Mouse (Mus musculus): ENCODE data around the gene Akap8. TPM values are rescaled to one million over a fixed set of nuclear protein-coding genes. Genes with fewer than 3 reads are reported as not detected.

The Akap8 gene
- polyA plus RNA-seq, 1 experiment from 2014 or later = 55.8 TPM

GRCm38 (mm10) chr17:32283771-32284221, 37.2 kb downstream of the Akap8 start:
- WGBS (ENCODE audit: missing documents) = 0% methylated on average over 19 of the region's 41 CpGs
- peak overlapping the region; percentile 94 for H3K4me3 ChIP-seq (ENCODE audit: inconsistent target)
- H3K27ac ChIP-seq = peak overlapping the region; percentile 75
- peaks cover 59% of the 10 kb centered on the region for H3K79me2 ChIP-seq (ENCODE audit: inconsistent target)
- H3K36me3 ChIP-seq (ENCODE audit: inconsistent target) = no peaks in the 10 kb centered on the region

- Histone ChIP-seq H3K4me3 (ENCODE audit: inconsistent target) (peak overlapping the region; percentile 94), H3K27ac (peak overlapping the region; percentile 75), H3K36me3 (ENCODE audit: inconsistent target) (no peaks in the 10 kb centered on the region), H3K79me2 (ENCODE audit: inconsistent target) (peaks cover 64% of the 10 kb centered on the region)
- WGBS (ENCODE audit: missing documents) = 13% methylated on average over 6 of the region's 7 CpGs
Measured at GRCm38 (mm10) chr17:32283341-32283740, 37.7 kb downstream of the Akap8 start.

GRCm38 (mm10) chr17:32281611-32282310, 39.3 kb downstream of the Akap8 start:
- Histone ChIP-seq H3K4me3 (ENCODE audit: inconsistent target) (no peak overlapping the region), H3K36me3 (ENCODE audit: inconsistent target) (no peaks in the 10 kb centered on the region), H3K27ac (0 out of 2 replicates have a peak overlapping the region, but pooled peaks have one; percentile 0), H3K79me2 (ENCODE audit: inconsistent target) (peaks cover 80% of the 10 kb centered on the region)
- WGBS (ENCODE audit: missing documents) = 40% methylated on average over 4 of the region's 4 CpGs

DNA sequence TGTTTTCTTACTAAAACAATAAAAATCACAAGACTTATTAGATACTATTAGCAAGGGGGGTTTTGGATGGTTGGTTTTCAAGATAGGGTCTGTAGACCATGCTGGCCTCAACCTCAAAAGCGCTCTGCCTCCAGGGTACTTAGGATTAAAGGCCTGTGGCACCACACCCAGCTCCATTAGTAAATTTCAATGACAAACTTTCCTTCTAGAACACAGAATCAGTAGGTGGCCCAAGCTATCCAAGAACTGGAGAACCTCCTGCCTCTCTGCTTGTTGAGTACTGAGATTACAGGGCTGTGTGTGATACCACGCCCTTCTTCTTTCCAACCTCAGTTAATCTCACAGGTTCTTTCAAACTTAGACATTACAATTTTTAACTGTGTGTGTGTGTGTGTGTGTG, 39.9 kb downstream of the Akap8 start:
- no peaks in the 10 kb centered on the region for H3K36me3 ChIP-seq (ENCODE audit: inconsistent target)
- H3K27ac ChIP-seq = no peak overlapping the region
- WGBS (ENCODE audit: missing documents) = 91% methylated on average over 1 of the region's 2 CpGs
- H3K79me2 ChIP-seq (ENCODE audit: inconsistent target) = peaks cover 86% of the 10 kb centered on the region
- H3K4me3 ChIP-seq (ENCODE audit: inconsistent target) = no peak overlapping the region

DNA sequence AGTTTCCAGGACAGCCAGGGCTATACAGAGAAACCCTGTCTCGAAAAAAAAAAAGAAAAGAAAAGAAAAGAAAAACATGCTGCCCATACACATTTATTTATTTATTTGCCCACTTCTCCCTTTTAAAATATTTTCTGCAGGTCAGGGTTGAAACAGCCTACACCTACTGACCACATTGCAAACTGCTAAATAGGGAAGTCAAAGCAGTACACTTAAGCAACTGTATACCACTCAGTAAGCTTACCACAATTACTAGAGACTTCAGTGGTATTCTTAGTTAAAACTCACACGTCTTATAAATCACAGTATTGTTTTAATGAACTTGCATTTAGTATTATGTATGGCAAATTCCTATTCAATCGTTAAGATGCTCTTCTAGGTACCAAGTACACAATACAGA, 40.5 kb downstream of the Akap8 start:
- Histone ChIP-seq H3K4me3 (ENCODE audit: inconsistent target) (no peak overlapping the region), H3K36me3 (ENCODE audit: inconsistent target) (no peaks in the 10 kb centered on the region), H3K27ac (no peak overlapping the region), H3K79me2 (ENCODE audit: inconsistent target) (peaks cover 91% of the 10 kb centered on the region)
- WGBS (ENCODE audit: missing documents) = 17% methylated on average over 2 of the region's 3 CpGs

DNA sequence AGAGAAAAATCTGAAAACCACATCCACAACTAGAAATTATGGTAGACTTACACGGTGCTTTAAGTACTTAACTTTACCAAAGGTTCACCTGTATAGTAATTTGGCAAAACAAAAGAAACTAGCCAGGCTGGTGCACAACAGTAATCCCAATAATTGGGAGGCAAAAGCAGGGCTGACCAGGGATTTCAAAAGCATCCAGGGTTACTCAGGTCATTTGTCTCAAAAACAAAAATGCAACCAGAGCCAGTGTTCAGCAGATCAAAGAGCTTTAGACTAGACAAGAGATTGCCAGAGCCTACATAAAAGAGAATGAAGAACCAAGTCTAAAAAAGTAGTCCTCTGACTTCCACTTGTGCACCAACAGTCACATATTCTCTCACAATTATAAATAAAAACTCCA, 43.8 kb downstream of the Akap8 start:
- 93% methylated on average over 1 of the region's 1 CpGs for WGBS (ENCODE audit: missing documents)
- Histone ChIP-seq H3K36me3 (ENCODE audit: inconsistent target) (no peaks in the 10 kb centered on the region), H3K27ac (no peak overlapping the region), H3K4me3 (ENCODE audit: inconsistent target) (no peak overlapping the region), H3K79me2 (ENCODE audit: inconsistent target) (peaks cover 100% of the 10 kb centered on the region)

- no peak overlapping the region for H3K4me3 ChIP-seq (ENCODE audit: inconsistent target)
- 81% methylated on average over 3 of the region's 3 CpGs for WGBS (ENCODE audit: missing documents)
- peaks cover 100% of the 10 kb centered on the region for H3K79me2 ChIP-seq (ENCODE audit: inconsistent target)
- H3K36me3 ChIP-seq (ENCODE audit: inconsistent target) = no peaks in the 10 kb centered on the region
- no peak overlapping the region for H3K27ac ChIP-seq
Measured at GRCm38 (mm10) chr17:32275568-32275967, 45.5 kb downstream of the Akap8 start.

- Histone ChIP-seq H3K27ac (peak overlapping the region; percentile 44), H3K79me2 (ENCODE audit: inconsistent target) (peaks cover 100% of the 10 kb centered on the region), H3K4me3 (ENCODE audit: inconsistent target) (no peak overlapping the region), H3K36me3 (ENCODE audit: inconsistent target) (no peaks in the 10 kb centered on the region)
- WGBS (ENCODE audit: missing documents) = 40% methylated on average over 7 of the region's 7 CpGs
Measured at GRCm38 (mm10) chr17:32269151-32269550, 51.9 kb downstream of the Akap8 start.

GRCm38 (mm10) chr17:32268540-32268960, 52.5 kb downstream of the Akap8 start:
- Histone ChIP-seq H3K36me3 (ENCODE audit: inconsistent target) (no peaks in the 10 kb centered on the region), H3K79me2 (ENCODE audit: inconsistent target) (peaks cover 100% of the 10 kb centered on the region), H3K27ac (peak overlapping the region; percentile 44), H3K4me3 (ENCODE audit: inconsistent target) (no peak overlapping the region)
- 75% methylated on average over 3 of the region's 3 CpGs for WGBS (ENCODE audit: missing documents)

GRCm38 (mm10) chr17:32268096-32268495, 52.9 kb downstream of the Akap8 start:
- 72% methylated on average over 2 of the region's 2 CpGs for WGBS (ENCODE audit: missing documents)
- peaks cover 100% of the 10 kb centered on the region for H3K79me2 ChIP-seq (ENCODE audit: inconsistent target)
- H3K36me3 ChIP-seq (ENCODE audit: inconsistent target) = no peaks in the 10 kb centered on the region
- H3K4me3 ChIP-seq (ENCODE audit: inconsistent target) = no peak overlapping the region
- peak overlapping the region; percentile 25 for H3K27ac ChIP-seq

DNA sequence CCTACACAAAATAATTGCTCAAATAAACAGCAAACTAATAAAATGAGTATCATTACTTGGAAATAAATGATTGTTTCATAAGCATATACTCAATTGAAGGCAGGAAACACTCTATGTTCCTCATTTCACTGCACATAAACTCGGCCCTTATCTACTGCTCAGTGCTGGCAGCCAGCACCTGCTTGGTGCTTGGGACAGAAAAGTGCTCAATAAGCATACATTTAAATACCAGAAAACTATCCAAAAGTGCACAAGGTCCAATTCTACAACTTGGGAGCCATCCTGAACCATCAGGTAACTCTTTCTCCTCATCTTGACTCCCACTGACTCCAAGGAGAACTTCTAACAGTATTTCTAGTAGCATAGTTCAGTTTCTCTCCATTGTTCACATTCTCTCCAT, 53.4 kb downstream of the Akap8 start:
- Histone ChIP-seq H3K4me3 (ENCODE audit: inconsistent target) (no peak overlapping the region), H3K36me3 (ENCODE audit: inconsistent target) (no peaks in the 10 kb centered on the region), H3K79me2 (ENCODE audit: inconsistent target) (peaks cover 100% of the 10 kb centered on the region), H3K27ac (peak overlapping the region; percentile 25; the same call in 1 of the 2 replicates)
- WGBS (ENCODE audit: missing documents) = 17% methylated on average over 1 of the region's 1 CpGs

- H3K27ac ChIP-seq = no peak overlapping the region
- peaks cover 100% of the 10 kb centered on the region for H3K79me2 ChIP-seq (ENCODE audit: inconsistent target)
- WGBS (ENCODE audit: missing documents) = 90% methylated on average over 2 of the region's 2 CpGs
- H3K36me3 ChIP-seq (ENCODE audit: inconsistent target) = no peaks in the 10 kb centered on the region
- no peak overlapping the region for H3K4me3 ChIP-seq (ENCODE audit: inconsistent target)
Measured at GRCm38 (mm10) chr17:32263672-32264071, 57.4 kb downstream of the Akap8 start.

DNA sequence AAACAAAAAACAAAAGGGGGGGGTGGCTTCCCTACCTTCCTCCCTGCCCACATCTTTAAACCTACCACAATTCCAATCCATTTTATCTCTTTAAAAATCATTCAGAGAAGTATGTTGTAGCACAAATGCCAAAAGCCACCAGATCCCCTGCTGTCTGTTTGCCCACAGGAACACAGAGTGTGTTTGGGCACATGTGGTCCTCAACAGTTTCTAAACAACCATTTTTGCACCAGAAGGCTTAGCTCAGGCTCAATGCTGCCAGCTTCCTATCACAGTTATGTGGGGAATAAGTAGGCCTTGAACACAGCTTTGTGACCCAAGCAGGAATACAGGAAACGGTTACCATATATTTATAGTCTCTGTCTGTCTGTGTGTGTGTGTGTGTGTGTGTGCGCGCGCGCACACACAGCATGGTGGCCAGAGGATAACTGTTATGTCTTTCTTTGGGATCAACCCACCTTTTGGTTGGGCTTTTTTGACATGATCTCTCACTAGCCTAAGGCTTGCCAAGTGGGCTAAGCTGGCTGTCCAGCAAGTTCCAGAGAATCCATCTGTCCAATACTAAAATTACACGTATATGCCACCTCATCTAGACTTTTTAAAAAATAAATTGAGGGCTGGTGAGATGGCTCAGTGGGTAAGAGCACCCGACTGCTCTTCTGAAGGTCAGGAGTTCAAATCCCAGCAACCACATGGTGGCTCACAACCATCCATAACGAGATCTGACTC, 58.0 kb downstream of the Akap8 start:
- H3K4me3 ChIP-seq (ENCODE audit: inconsistent target) = no peak overlapping the region
- H3K27ac ChIP-seq = no peak overlapping the region
- peaks cover 100% of the 10 kb centered on the region for H3K79me2 ChIP-seq (ENCODE audit: inconsistent target)
- H3K36me3 ChIP-seq (ENCODE audit: inconsistent target) = no peaks in the 10 kb centered on the region
- 100% methylated on average over 5 of the region's 8 CpGs for WGBS (ENCODE audit: missing documents)

DNA sequence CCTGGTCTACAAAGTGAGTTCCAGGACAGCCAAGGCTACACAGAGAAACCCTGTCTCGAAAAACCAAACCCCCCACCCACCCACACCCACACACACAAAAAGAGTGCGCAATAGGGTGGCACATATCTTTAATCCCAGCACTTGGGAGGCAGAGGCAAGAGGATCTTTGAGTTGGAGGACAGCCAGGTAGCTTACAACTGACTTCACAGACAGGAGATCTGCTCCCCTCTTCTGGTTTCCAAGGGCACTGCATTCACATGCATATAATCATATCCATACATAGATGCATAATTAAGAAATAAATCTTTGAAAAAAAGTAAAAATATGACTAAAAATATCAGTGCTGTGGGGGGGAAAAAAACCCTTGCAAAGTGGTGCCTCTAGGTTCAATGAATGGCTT, 62.2 kb downstream of the Akap8 start:
- H3K36me3 ChIP-seq (ENCODE audit: inconsistent target) = no peaks in the 10 kb centered on the region
- H3K79me2 ChIP-seq (ENCODE audit: inconsistent target) = peaks cover 100% of the 10 kb centered on the region
- no peak overlapping the region for H3K4me3 ChIP-seq (ENCODE audit: inconsistent target)
- H3K27ac ChIP-seq = no peak overlapping the region
- WGBS (ENCODE audit: missing documents) = 100% methylated on average over 1 of the region's 2 CpGs

DNA sequence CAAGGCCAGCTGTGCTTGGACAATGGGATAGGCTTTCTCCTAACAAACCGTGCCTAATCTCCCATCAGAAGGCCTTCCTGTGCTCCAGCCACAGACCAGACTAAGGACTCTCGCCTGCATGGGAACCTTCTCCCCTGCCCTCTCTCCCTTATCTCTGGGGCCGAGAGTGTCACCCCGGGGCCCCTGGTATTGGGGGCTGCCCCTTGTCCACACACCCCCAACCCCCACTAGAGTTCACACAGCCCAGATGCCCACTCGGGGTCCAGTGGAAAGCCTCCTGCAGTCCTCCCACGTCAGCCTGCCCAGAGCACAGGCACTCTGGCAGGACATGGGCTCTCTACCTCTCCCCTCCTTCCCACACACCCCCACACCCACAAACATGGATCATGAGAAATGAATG, 63.1 kb downstream of the Akap8 start:
- 82% methylated on average over 6 of the region's 6 CpGs for WGBS (ENCODE audit: missing documents)
- H3K36me3 ChIP-seq (ENCODE audit: inconsistent target) = no peaks in the 10 kb centered on the region
- no peak overlapping the region for H3K27ac ChIP-seq
- no peak overlapping the region for H3K4me3 ChIP-seq (ENCODE audit: inconsistent target)
- H3K79me2 ChIP-seq (ENCODE audit: inconsistent target) = peaks cover 100% of the 10 kb centered on the region
